Mouse (Mus musculus): ENCODE results near the gene Mtor.

DNA sequence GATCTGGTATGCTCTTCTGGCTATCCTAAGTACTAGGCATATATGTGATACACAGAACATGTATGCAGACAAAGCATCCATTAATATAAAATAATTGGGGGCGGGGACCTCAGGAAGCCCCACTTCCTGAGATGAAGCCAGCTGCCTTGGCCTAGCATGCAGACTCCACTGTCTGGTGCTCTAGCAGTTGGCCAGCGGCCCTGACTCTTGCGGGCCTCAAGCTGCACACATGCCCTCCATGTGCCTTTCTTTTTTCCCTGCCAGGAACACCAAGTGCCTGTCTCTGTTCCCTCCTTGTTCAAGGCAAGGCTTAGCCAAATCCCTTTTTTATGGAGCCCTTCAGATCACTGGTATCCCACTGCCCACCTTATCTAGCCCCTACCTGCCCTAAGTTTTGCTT is 87.5 kb downstream of the Mtor start:
- TF ChIP-seq CTCF (IDR thresholded peaks at IDR 0.05; ENCODE audit: low read depth) (no peak), EP300 (IDR thresholded peaks at IDR 0.05; ENCODE audit: low read depth) (no peak)
